Mouse (Mus musculus) induced T-regulatory cell, adult 2 months (primary cell): Measurements from ENCODE around the gene Entpd5.

Source experiments
- DNase-seq: peaks from one replicate; pipeline ENCODE4 v3.0.0-alpha.2; 2012; ENCODE audit warnings: low read depth

Gene Entpd5

GRCm38 (mm10) chr12:84336963-84337625, 71.7 kb downstream of the Entpd5 start:
- no peak for DNase-seq

GRCm38 (mm10) chr12:84327111-84327512, 81.7 kb downstream of the Entpd5 start:
- no peak for DNase-seq
